Mouse (Mus musculus): ENCODE data around the gene Casp7. TPM values are rescaled to one million over a fixed set of nuclear protein-coding genes. Genes with fewer than 3 reads are reported as not detected.

Casp7 gene
- 10.4 TPM for total RNA-seq (2023)

GRCm38 (mm10) chr19:56396669-56397621, at the start of gene Casp7:
Gene Casp7 (plus strand): TSS chr19:56397129.

GRCm38 (mm10) chr19:56389879-56390278, 7.0 kb upstream of the Casp7 start, which contains the start of gene Nrap:
Gene Nrap (minus strand): TSS chr19:56390037.

GRCm38 (mm10) chr19:56461522-56462101, 64.7 kb downstream of the Casp7 start, which contains the start of gene Plekhs1:
Gene Plekhs1 (plus strand): TSS chr19:56461640.

Other genes starting within 250 kb of the Casp7 start
- gene Habp2, start 110.0 kb upstream of the Casp7 start, total RNA-seq (2023) = not detected
- 0.12 TPM for gene Nrap, start 7.1 kb upstream of the Casp7 start, total RNA-seq (2023)
- 1.2 TPM for gene Plekhs1, start 64.5 kb downstream of the Casp7 start, total RNA-seq (2023)
- 10.4 TPM for gene Dclre1a, start 151.1 kb downstream of the Casp7 start, total RNA-seq (2023)
- gene Nhlrc2, start 151.1 kb downstream of the Casp7 start, total RNA-seq (2023) = 21.7 TPM

Measured in CD4-positive naive resting alpha-beta T cell, adult 57 days (primary cell).